Mouse (Mus musculus) central nervous system, embryonic 14 days (tissue): ENCODE results near the gene Coq8b. TPM values are rescaled to one million over a fixed set of nuclear protein-coding genes. Genes with fewer than 3 reads are reported as not detected.

ENCODE experiments used
- polyA plus RNA-seq: library from polyadenylated mRNA; depleted of rRNA; stranded (reverse); fragments of >200 nt; gene quantifications from 2 replicates; pipeline ENCODE4 v1.2.3, GENCODE M21; 2012; rRNA removed

The Coq8b gene
- polyA plus RNA-seq, result 42.3 and 43.1 TPM in 2 replicates

DNA sequence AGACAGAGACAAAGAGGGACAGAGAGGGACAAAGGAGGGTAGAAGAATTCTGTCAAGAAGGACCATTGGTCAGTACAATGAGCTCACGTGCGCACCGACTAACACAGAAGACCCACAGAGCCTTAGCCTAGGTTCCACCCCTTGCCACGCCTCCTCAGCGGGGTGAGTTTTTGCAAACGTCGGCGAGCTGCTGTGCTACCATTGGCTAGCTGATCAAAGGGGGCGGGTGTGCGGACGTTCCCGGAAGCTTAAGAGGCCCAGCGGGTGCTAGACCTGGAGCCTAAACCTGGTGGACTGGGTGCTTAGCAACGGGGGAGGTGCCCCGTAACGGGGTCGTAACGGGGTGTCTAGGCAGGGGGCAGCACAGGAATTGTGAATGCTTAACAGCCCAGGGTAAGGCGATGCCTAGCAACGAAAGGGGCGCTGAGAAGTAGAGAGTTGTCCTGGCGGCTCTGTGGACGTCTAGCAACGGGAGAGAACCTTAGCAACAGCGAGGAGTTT lies at the start of gene Coq8b:
TSS of gene Coq8b (plus strand) at position 243 of the 501 bp plus-strand sequence.

DNA sequence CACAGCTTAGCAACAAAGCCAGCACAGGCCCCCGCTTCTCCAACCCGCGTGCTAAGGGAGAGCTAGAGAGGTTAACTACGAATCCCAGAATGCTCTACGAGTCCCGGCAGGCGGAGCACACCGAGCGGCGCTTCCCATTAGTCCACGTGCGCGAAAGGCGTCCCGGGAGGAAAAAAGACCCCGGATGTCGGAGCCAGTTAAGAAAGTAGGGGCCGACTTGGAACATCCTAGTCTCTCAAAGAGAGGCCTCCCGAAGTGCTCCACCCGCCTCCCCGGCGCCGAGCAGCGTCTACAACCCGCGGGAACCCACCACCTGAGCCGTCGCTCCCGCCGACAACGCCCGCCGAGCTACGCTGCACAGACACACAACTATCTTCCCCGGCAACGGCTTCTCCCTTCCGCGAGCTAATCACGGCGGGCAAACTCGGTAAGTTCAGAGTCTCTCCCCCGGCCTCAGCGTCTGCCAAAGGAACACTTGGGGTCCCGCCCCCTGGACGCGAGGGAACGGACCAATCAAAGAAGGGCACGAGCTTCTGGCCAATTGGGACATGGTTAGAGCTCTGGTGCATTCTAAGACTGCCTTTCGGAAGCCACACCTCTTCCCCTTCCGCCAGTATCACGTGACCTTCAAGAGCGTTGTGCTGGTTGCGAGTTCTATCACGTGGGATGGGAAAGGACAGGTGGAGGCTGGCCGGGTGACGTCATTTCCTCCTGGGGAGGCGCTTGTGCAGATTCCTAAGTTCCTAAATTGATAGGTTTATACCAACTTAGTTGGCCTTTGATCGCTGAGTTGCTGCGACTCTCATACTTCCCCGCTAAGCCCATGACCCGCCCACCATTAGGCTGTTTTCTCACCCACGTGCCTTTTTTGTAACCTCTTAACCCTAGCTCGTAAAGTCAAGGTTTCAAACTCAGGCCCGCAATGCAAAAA lies 36.9 kb upstream of the Coq8b start, which contains the start of the genes BC024978 and Snrpa:
TSS of gene BC024978 (plus strand) at position 101 of the 931 bp plus-strand sequence.
TSS of gene Snrpa (minus strand) at position 591 of the 931 bp plus-strand sequence.

DNA sequence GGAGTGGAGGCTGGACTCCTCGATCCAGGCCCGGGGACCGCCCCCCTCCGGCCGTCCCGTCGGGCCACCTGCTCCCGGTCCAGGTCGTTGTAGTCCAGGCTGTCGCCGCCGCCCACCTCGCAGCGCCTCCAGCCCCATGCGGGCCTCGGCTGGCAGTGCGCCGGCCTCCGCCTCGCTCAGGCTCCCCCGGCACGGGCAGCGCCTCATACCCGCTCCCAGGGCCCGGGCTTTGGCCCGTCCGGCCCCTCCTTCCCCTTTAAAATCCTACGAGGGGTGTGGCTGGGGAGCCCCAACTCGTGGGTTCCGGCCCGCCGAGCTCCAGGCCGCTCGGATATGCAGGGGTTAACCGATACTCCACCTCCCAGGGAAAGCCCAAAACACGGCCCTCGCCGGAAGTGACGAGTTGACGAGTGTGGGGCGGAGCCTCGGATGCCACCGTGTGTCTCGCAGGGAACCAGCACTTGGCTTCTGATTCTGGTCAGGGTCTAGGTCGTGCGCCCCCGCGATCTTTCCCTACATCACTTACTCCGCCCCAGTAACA lies 4.5 kb upstream of the Coq8b start, which contains the start of gene Itpkc:
TSS of gene Itpkc (minus strand) at position 381 of the 541 bp plus-strand sequence.

DNA sequence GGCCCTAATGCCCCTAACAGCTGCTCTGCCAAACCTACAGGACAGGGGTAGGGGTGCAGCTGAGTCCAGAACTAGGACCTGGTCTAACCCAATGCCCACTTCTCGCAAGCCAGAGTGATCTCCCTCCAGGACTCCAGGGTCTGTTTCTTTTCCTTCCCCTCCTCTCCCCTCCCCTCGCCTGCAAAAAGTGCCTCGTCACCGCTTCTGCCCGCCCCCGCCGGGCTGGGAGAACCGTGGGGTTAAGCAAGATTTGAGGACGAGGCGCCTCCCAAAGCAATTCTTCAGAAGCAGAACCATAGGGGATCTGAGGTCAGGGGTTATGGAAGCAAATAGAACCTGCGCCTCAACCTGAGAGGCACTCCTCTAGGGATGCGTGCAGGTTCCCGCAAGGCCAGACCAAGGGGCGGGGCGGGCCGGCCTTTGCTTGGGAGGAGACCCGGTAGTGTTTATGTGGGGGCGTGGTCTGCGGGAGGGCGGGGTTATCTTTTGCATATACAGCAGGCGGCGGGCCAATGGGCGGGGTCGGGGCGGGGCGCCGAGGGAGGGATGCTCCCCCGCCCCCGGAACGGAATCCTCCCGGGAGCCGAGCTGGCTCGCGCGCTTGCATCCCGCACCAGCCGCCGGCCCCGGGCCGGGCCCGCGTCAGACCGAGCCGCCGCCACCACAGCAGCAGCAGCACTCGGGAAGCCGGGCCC lies 25.5 kb downstream of the Coq8b start, which contains the start of gene Numbl:
TSS of gene Numbl (plus strand) at position 229 of the 695 bp plus-strand sequence.

Other genes with a start within 250 kb of the Coq8b start
- gene Cyp2a12, start 203.9 kb upstream of the Coq8b start, polyA plus RNA-seq, result not detected in 2 replicates
- gene Cyp2f2, start 113.1 kb upstream of the Coq8b start, polyA plus RNA-seq, result 3.6 TPM in 1 of 2 replicates, not detected in the other
- gene Cyp2t4, start 79.3 kb upstream of the Coq8b start, polyA plus RNA-seq, result not detected in 2 replicates
- 113 and 115 TPM in 2 replicates for gene Egln2, start 66.2 kb upstream of the Coq8b start, polyA plus RNA-seq
- gene Rab4b, start 54.1 kb upstream of the Coq8b start, polyA plus RNA-seq, result 76.1 and 88.2 TPM in 2 replicates
- gene Gm21983, start 51.9 kb upstream of the Coq8b start, polyA plus RNA-seq, result 0.36 and 0.84 TPM in 2 replicates
- gene Mia, start 51.9 kb upstream of the Coq8b start, polyA plus RNA-seq, result 20.8 and 75.8 TPM in 2 replicates
- 9.2 and 9.6 TPM in 2 replicates for gene BC024978, start 37.2 kb upstream of the Coq8b start, polyA plus RNA-seq
- gene Snrpa, start 36.8 kb upstream of the Coq8b start, polyA plus RNA-seq, result 391 and 412 TPM in 2 replicates
- gene Itpkc, start 4.4 kb upstream of the Coq8b start, polyA plus RNA-seq, result 12.6 and 13.0 TPM in 2 replicates
- gene Numbl, start 25.4 kb downstream of the Coq8b start, polyA plus RNA-seq, result 95.3 and 97.1 TPM in 2 replicates
- 23.4 and 35.0 TPM in 2 replicates for gene Ltbp4, start 104.7 kb downstream of the Coq8b start, polyA plus RNA-seq
- gene Shkbp1, start 123.0 kb downstream of the Coq8b start, polyA plus RNA-seq, result 139 and 156 TPM in 2 replicates
- not detected in 2 replicates for gene Gm20479, start 124.4 kb downstream of the Coq8b start, polyA plus RNA-seq
- 19.9 and 20.5 TPM in 2 replicates for gene Sptbn4, start 214.7 kb downstream of the Coq8b start, polyA plus RNA-seq
- 18.0 and 25.5 TPM in 2 replicates for gene Blvrb, start 215.0 kb downstream of the Coq8b start, polyA plus RNA-seq
- gene Sertad3, start 240.7 kb downstream of the Coq8b start, polyA plus RNA-seq, result 12.0 and 16.2 TPM in 2 replicates